Mouse (Mus musculus) spleen, postnatal 4 days (tissue): ENCODE measurements around the gene Carm1.
A peak's percentile ranks its signal among the peaks of the same experiment; 100 is the strongest.
"Not testable (repeated sequence)": the region's sequence is repeated elsewhere in the genome, so short reads cannot be mapped to it uniquely, and the experiment has no call there.

Source experiments
- DNase-seq, 2 experiments: peaks; one replicate each; pipeline ENCODE4 v3.0.0; 2022; ENCODE audit warnings: low spot score in 2 of 2

The Carm1 gene

DNA sequence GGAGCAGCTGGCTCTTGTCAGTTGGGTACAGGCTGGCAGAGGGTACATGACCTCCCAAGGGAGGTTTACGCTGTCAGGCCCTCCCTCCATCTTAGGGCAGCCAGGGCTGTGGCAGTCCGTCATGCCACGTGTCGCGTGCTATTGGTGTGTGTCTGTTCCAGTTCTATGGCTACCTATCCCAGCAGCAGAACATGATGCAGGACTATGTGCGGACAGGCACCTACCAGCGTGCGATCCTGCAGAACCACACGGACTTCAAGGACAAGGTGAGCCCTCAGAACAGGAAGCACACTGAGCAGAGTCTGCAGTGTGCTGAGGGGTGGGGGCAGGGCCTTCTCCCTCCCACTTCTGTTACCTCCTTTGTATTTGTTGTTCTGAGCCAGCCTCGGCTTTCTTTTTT lies 28.6 kb downstream of the Carm1 start:
- DNase-seq: no peak

DNA sequence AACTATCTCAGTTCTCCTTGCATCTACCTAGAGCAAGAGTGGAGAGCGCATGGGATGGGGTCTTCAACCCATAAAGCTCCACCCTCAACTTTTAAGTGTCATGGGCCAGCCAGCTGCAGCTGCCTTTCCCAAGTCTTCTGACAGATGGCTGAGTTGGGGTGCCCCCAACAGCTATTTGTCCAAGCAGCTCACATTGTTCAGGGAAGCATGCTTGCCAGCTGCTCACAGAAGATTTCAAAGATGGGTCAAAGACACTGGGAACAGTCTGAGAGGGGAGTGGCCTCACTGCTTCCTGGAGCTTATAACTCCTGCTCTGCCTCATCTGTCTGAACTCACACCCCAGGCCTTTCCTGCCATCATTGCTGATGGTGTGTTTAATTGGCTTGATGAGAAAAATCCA lies 29.6 kb downstream of the Carm1 start:
- DNase-seq: no peak

- no peak for DNase-seq
Observed at GRCm38 (mm10) chr9:21578226-21578625, 31.5 kb downstream of the Carm1 start.

GRCm38 (mm10) chr9:21585401-21585800 lies 38.7 kb downstream of the Carm1 start:
- no peak for DNase-seq

DNA sequence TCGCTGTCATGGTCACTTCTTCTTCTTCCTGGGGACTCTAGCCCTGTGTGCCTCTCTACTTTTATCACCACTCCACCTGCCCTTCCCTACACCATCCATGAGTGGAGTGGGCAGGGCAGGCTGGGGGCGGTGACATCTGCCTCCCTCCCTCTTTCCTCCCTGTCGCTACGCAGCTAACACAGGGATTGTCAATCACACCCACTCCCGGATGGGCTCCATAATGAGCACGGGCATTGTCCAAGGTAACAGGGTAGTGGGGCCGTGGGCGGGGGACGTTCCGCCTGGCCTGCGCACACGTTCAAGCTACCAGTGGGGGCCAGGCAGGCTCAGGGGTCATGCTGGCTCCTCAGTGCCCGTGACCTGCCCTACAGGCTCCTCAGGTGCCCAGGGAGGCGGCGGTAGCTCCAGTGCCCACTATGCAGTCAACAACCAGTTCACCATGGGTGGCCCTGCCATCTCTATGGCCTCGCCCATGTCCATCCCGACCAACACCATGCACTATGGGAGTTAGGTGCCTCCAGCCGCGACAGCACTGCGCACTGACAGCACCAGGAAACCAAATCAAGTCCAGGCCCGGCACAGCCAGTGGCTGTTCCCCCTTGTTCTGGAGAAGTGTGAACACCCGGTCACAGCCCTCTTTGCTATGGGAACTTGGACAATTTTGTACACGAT lies 41.1 kb downstream of the Carm1 start:
- no peak for DNase-seq

DNA sequence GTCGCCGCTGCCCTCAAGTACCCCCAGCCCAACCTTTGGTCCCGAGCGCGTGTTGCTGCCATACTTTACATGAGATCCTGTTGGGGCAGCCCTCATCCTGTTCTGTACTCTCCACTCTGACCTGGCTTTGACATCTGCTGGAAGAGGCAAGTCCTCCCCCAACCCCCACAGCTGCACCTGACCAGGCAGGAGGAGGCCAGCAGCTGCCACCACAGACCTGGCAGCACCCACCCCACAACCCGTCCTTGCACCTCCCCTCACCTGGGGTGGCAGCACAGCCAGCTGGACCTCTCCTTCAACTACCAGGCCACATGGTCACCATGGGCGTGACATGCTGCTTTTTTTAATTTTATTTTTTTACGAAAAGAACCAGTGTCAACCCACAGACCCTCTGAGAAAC lies 41.7 kb downstream of the Carm1 start:
- DNase-seq: no peak

DNA sequence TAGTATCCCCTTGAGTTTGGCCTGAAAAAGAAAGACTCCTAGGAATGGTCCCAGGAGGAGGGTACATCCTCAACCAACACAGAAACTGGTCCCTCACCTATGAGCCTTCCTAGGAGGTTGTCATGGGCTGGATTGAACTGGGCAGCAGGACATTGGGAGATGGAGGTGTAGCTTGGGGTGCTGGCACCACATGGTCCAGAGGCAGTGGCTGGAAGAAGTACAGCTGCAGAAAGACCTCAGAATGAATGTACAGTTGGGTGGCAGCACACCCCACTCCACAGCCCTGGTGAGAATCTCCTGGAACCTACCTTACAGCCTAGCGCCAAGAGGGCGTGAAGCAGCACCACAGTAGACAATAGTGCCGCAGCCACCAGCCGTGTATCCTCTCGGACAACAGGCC lies 42.8 kb downstream of the Carm1 start:
- DNase-seq: no peak

GRCm38 (mm10) chr9:21591127-21591830 lies 44.6 kb downstream of the Carm1 start:
- DNase-seq: no peak

DNA sequence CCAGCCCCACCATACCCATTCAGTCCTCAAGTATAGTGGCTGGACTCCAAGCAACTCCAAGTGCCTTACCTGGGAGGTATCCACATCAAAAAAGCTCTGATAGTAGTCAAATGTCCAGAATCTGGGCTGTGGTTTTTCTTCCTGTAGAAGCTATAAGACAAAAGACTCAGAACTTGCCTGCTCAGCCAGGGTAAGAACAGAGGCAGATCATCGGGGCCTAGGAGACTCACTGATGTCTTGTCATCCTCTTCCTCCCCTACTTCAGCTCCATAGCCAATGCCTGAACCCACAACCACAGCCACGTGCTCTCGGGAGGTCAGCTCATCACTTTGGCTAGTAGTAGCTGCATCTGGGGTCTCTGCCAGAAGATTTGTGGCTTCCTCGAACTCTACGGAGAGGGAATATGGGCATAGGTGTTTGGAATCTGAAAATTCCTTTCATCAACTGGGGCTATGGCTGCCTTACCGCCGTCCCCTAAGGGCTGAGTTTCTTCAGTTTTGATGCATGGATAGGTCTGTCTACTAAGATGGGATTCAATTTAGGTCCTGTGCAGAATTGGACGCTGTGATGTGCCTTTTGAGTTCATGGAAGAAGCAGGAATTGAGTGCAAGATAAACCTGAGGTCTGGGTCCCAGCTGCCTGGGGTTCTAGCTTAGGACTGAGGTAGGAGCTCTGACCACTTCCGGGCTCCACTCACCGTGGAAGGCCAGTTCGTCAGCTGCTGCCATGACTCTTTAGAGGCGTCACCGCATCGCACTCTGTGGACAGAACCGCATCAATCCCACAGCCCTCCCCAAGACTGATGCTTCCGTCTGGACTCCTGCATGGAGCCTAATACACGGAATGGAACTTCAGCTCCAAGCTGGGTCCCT lies 45.4 kb downstream of the Carm1 start:
- DNase-seq: no peak

DNA sequence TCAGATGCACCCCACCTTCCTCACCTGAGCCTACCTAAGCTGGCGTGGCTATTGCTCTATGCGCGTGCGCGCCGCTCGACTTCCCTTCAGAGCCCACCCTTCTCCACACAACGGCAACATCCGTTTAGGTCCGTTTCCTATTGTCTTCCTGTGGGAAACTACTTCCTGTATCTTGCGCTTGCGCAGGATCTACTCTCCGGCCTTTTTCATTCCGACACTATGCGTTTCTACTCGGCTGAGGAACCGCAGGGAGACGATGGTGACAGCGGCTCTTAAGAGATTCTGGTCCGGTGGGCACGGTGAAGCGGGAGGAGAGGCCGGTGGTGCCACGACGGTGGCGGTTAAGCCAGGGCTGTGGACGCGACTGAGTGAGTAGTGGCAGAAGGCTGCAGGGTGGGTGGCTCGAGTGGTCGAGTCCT lies 46.0 kb downstream of the Carm1 start, which contains the start of the genes Timm29 and Yipf2:
TSS of gene Timm29 (plus strand) at position 20 of the 419 bp plus-strand sequence.
TSS of gene Yipf2 (minus strand) at position 126 of the 419 bp plus-strand sequence.
- peak; percentile 85 to 90 for DNase-seq

DNA sequence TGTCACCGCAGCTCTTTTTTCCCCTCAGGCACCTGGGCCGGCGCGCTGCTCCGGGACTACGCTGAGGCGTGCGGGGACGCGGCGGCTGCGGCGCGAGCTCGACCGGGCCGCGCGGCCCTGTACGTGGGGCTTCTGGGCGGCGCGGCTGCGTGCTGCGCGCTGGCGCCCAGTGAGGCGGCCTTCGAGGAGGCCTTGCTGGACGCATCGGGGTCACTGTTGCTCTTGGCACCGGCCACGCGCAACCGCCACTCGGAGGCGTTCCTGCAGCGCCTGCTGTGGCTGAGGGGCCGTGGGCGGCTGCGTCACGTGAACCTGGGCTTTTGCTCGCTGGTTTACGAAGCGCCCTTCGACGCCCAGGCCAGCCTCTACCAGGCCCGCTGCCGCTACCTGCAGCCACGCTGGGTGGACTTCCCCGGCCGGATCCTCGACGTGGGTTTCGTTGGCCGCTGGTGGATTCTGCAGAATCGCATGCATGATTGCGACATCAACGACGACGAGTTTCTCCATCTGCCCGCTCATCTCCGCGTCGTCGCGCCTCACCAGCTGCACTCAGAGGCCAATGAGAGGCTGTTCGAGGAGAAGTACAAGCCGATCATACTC lies 46.5 kb downstream of the Carm1 start:
- DNase-seq: peak; percentile 47 to 80

GRCm38 (mm10) chr9:21594350-21594749 lies 47.7 kb downstream of the Carm1 start:
- DNase-seq: not testable (repeated sequence)

GRCm38 (mm10) chr9:21594838-21595237 lies 48.1 kb downstream of the Carm1 start:
- DNase-seq: no peak

DNA sequence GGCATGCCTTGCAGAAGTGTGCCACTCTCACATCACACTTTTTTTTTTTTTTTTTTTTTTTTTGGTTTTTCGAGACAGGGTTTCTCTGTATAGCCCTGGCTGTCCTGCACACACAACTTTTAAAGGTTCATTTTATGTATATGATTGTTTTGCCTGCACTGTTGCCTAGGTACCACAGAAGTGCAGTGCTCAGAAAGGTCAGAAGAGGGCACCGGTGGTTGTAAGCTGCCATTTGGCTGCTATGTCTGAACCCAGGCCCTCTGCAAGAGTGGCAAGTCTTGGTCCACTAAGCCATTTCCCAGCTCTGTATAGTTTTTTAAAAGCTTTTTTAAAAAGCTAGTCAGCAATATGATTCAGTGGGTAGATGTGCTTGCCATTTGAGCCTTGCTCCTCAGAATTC lies 51.5 kb downstream of the Carm1 start:
- peak in 1 of 2 experiments; percentile 43 for DNase-seq

DNA sequence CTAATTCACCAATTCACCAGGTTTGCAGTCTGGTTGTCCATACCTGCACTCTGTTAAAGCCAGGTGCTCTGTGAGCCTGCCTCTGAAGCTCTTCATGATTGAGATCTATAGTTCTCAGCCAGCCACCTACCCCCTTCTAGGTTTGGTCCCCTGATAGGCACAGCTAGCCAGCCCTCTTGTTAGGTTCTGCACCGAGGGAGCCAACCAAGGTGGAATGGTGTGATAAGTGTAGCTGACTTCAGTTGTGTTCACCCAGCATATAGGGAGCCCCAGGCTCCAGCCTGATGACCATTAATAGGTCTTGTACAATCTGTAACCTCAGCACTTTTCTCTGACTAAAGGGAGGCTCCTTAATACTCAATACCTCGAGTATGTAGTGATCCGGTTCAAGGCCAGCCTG lies 53.5 kb downstream of the Carm1 start:
- DNase-seq: no peak

- no peak for DNase-seq
Observed at GRCm38 (mm10) chr9:21601073-21601472, 54.4 kb downstream of the Carm1 start.

GRCm38 (mm10) chr9:21601722-21602399 lies 55.2 kb downstream of the Carm1 start:
- peak; percentile 71 to 87 for DNase-seq

GRCm38 (mm10) chr9:21604119-21604518 lies 57.4 kb downstream of the Carm1 start:
- no peak for DNase-seq

DNA sequence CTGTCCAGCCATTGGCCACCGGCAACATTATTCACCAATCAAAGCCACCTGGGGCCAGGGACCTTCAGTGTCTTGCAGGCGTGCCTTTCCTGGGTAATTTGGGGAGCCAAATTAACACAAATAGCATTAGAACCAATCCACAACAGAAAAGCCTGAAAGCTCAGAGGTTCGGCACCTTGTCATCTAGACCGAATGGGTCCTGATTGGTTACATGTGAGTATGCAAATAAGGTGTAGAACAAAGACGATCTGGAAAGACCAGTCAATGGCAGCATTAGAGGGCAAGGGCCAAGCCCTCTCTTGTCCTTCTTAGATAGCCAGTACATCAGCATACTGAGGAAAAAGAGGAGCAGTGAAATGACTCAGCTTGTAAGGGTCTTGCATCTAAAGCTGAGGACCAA lies 59.2 kb downstream of the Carm1 start:
- DNase-seq: no peak

GRCm38 (mm10) chr9:21606648-21607047 lies 60.0 kb downstream of the Carm1 start:
- no peak for DNase-seq

- DNase-seq: peak in 1 of 2 experiments; percentile 64
Observed at GRCm38 (mm10) chr9:21609861-21610260, 63.2 kb downstream of the Carm1 start.
